Mouse (Mus musculus): ENCODE measurements at regions not wholly inside any gene's neighbourhood (a gene's known extent, or its start where the extent isn't known, plus 50 kb on each side); places are given as distances from the start of the nearest gene placed in this dataset.

DNA sequence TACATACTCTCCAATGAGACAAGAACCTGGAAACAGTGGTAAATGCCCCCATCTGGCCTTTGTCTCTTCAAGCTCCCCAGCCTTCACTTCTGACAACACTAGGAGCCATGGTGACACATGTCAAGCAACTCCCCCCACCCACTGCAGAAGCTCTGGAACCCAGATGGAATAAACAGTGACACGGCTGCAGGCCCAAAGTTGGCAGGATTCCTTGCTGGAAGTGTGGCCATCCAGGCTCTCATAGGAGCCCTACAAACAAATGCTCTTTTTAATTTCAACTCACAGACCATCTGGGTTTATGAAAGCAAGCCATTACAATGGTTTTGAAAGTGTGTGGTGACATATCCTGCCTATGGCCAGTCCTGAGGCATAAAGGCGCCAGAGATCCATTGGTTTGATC, 179.0 kb downstream of the Zfp619 start:
- TF ChIP-seq POLR2A (IDR thresholded peaks at IDR 0.05; ENCODE audit: low read depth, low read length) (no peak), CTCF (IDR thresholded peaks at IDR 0.05; ENCODE audit: extremely low read depth, insufficient read length, insufficient replicate concordance, low read depth, low read length) (no peak)
